Mouse (Mus musculus) layer of hippocampus, adult 11-12 months (tissue): ENCODE measurements around the gene Gm5849.
"Not testable (repeated sequence)": the region's sequence is repeated elsewhere in the genome, so short reads cannot be mapped to it uniquely, and the experiment has no call there.

Experiments used
- DNase-seq: peaks from one replicate; pipeline ENCODE4 v3.0.0; 2022; ENCODE audit warnings: low spot score

Gene Gm5849

GRCm38 (mm10) chr3:90777776-90778175 lies at the start of gene Gm5849:
Gm5849 (minus strand) TSS chr3:90777876.
- not testable (repeated sequence) for DNase-seq

- DNase-seq, result peak; percentile 15
Measured at GRCm38 (mm10) chr3:90749658-90750057, 28.0 kb downstream of the Gm5849 start.

GRCm38 (mm10) chr3:90726606-90727005 lies 51.1 kb downstream of the Gm5849 start, which contains the start of gene Pglyrp4:
Pglyrp4 (plus strand) TSS chr3:90726906.
- no peak for DNase-seq
